Mouse (Mus musculus) lung, embryonic 16.5 days (tissue): ENCODE measurements around the gene Gan. TPM values are rescaled to one million over a fixed set of nuclear protein-coding genes. Genes with fewer than 3 reads are reported as not detected.

Experiments
- ATAC-seq: fragments of 200-750 bp; cut with Nextera tagmentation; 2 replicates; pipeline ENCODE4 v1.8.0; 2017; ENCODE audit warnings: low read depth, mild to moderate bottlenecking, moderate library complexity
- H3K27ac ChIP-seq: fragments of 300-500 bp; sonication (generic); 2 replicates; pipeline ENCODE4 v1.5.1; 2014; ENCODE audit warnings: mild to moderate bottlenecking, control low read depth, low read length
- H3K27me3 ChIP-seq: fragments of 300-500 bp; sonication (generic); 2 replicates; pipeline ENCODE4 v1.6.1; 2014; ENCODE audit warnings: low read depth, low read length, mixed read lengths; ENCODE audit not compliant: control insufficient read depth, insufficient read depth
- H3K36me3 ChIP-seq: fragments of 300-500 bp; sonication (generic); 2 replicates; pipeline ENCODE4 v1.6.1; 2014; ENCODE audit warnings: low read length; ENCODE audit not compliant: control insufficient read depth, insufficient read depth
- H3K4me1 ChIP-seq: fragments of 300-500 bp; sonication (generic); replicated peaks from 2 replicates; pipeline ENCODE4 v1.6.1; 2014; ENCODE audit warnings: low read length, mixed read lengths; ENCODE audit not compliant: control insufficient read depth, insufficient read depth
- H3K4me2 ChIP-seq: fragments of 300-500 bp; sonication (generic); 2 replicates; pipeline ENCODE4 v1.6.1; 2014; ENCODE audit warnings: low read depth, low read length, control low read depth
- H3K4me3 ChIP-seq: fragments of 300-500 bp; sonication (generic); 2 replicates; pipeline ENCODE4 v1.5.1; 2014; ENCODE audit warnings: mild to moderate bottlenecking, low read length, control low read depth
- H3K9ac ChIP-seq: fragments of 300-500 bp; sonication (generic); 2 replicates; pipeline ENCODE4 v1.6.1; 2014; ENCODE audit warnings: low read length, control low read depth
- H3K9me3 ChIP-seq: fragments of 300-500 bp; sonication (generic); 2 replicates; pipeline ENCODE4 v1.6.1; 2016; ENCODE audit warnings: low read length; ENCODE audit not compliant: control insufficient read depth
- WGBS: fragments of 180-500 bp; shearing (Covaris S2); extraction: QIAGEN DNeasy Blood & Tissue Kit; methylation state at CpG from one replicate; pipeline ENCODE4 v1.1.7; 2014; 5-methylcytosine and 5-hydroxymethylcytosine counted together
- polyA plus RNA-seq: library from polyadenylated mRNA; unstranded; fragments of >200 nt; fragmentation: Nextera tagmentation; extraction: Ambion mirVana; gene quantifications from 2 replicates; pipeline ENCODE4 v1.2.1, GENCODE M21; 2015

Gene Gan
- polyA plus RNA-seq, 1 experiment from 2014 or later, result 1.8 TPM

- peak overlapping the region; percentile 71 for H3K27ac ChIP-seq
- H3K4me2 ChIP-seq, result no peak overlapping the region; the same call in 1 of the 2 replicates
- H3K27me3 ChIP-seq, result no peaks in the 10 kb centered on the region
- H3K9me3 ChIP-seq, result no peaks in the 10 kb centered on the region
- no peak overlapping the region for H3K9ac ChIP-seq
- peaks cover 17% of the 10 kb centered on the region for H3K4me1 ChIP-seq
- H3K36me3 ChIP-seq, result no peaks in the 10 kb centered on the region
- WGBS, result 54% methylated on average over 8 of the region's 8 CpGs
- ATAC-seq, result peak; percentile 89
- no peak overlapping the region for H3K4me3 ChIP-seq
Observed at GRCm38 (mm10) chr8:117167243-117167883, 9.4 kb downstream of the Gan start.

- no peaks in the 10 kb centered on the region for H3K36me3 ChIP-seq
- H3K27me3 ChIP-seq, result no peaks in the 10 kb centered on the region
- H3K9me3 ChIP-seq, result no peaks in the 10 kb centered on the region
- H3K4me2 ChIP-seq, result no peak overlapping the region
- no peak for ATAC-seq
- H3K4me3 ChIP-seq, result no peak overlapping the region
- H3K27ac ChIP-seq, result peak overlapping the region; percentile 71
- H3K4me1 ChIP-seq, result peaks cover 23% of the 10 kb centered on the region
- WGBS, result 76% methylated on average over 9 of the region's 9 CpGs
- H3K9ac ChIP-seq, result no peak overlapping the region
Observed at GRCm38 (mm10) chr8:117168378-117168777, 10.4 kb downstream of the Gan start.

- H3K27ac ChIP-seq, result no peak overlapping the region
- H3K4me3 ChIP-seq, result no peak overlapping the region
- no peaks in the 10 kb centered on the region for H3K27me3 ChIP-seq
- ATAC-seq, result no peak
- no peak overlapping the region for H3K9ac ChIP-seq
- H3K9me3 ChIP-seq, result no peaks in the 10 kb centered on the region
- no peak overlapping the region for H3K4me2 ChIP-seq
- H3K4me1 ChIP-seq, result peaks cover 18% of the 10 kb centered on the region
- 81% methylated on average over 3 of the region's 3 CpGs for WGBS
- no peaks in the 10 kb centered on the region for H3K36me3 ChIP-seq
Observed at GRCm38 (mm10) chr8:117171826-117172225, 13.9 kb downstream of the Gan start.

GRCm38 (mm10) chr8:117172904-117173303, 15.0 kb downstream of the Gan start:
- peak; percentile 74 for ATAC-seq
- no peaks in the 10 kb centered on the region for H3K9me3 ChIP-seq
- H3K27me3 ChIP-seq, result no peaks in the 10 kb centered on the region
- peaks cover 18% of the 10 kb centered on the region for H3K4me1 ChIP-seq
- H3K4me2 ChIP-seq, result no peak overlapping the region
- H3K4me3 ChIP-seq, result no peak overlapping the region
- WGBS, result 9% methylated on average over 7 of the region's 7 CpGs
- no peaks in the 10 kb centered on the region for H3K36me3 ChIP-seq
- 0 out of 2 replicates have a peak overlapping the region, but pooled peaks have one; percentile 14 for H3K27ac ChIP-seq
- no peak overlapping the region for H3K9ac ChIP-seq

DNA sequence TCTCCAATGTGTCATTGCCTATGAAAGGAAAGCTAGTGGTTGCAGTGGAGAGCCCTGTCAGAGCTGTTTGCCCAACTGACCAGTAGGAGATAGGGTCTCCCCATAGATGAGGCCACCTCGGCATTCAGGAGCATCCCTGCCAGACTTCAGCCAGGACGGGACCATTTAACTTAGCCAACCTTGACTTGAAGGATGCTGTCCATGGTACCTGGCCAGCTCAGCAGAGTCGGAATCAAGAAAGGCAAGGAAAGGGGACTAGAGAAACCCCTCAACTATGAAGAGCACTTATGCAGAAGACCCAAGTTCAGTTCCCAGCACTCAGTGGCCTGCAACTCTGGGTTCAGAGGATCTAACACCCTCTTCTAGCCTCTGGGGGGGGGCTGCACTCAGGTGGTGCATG, 15.8 kb downstream of the Gan start:
- peaks cover 10% of the 10 kb centered on the region for H3K4me1 ChIP-seq
- no peaks in the 10 kb centered on the region for H3K9me3 ChIP-seq
- H3K4me3 ChIP-seq, result no peak overlapping the region
- WGBS, result 71% methylated on average over 3 of the region's 3 CpGs
- H3K9ac ChIP-seq, result no peak overlapping the region
- H3K36me3 ChIP-seq, result no peaks in the 10 kb centered on the region
- H3K27ac ChIP-seq, result no peak overlapping the region
- ATAC-seq, result no peak
- H3K4me2 ChIP-seq, result no peak overlapping the region
- no peaks in the 10 kb centered on the region for H3K27me3 ChIP-seq

- no peak overlapping the region for H3K27ac ChIP-seq
- H3K9ac ChIP-seq, result no peak overlapping the region
- ATAC-seq, result no peak
- H3K9me3 ChIP-seq, result no peaks in the 10 kb centered on the region
- WGBS, result 86% methylated on average over 5 of the region's 5 CpGs
- no peaks in the 10 kb centered on the region for H3K36me3 ChIP-seq
- no peaks in the 10 kb centered on the region for H3K27me3 ChIP-seq
- no peak overlapping the region for H3K4me2 ChIP-seq
- H3K4me3 ChIP-seq, result no peak overlapping the region
- H3K4me1 ChIP-seq, result peaks cover 10% of the 10 kb centered on the region
Observed at GRCm38 (mm10) chr8:117174536-117174935, 16.6 kb downstream of the Gan start.

GRCm38 (mm10) chr8:117176308-117176707, 18.4 kb downstream of the Gan start:
- no peaks in the 10 kb centered on the region for H3K27me3 ChIP-seq
- 57% methylated on average over 5 of the region's 5 CpGs for WGBS
- no peak overlapping the region for H3K4me3 ChIP-seq
- H3K27ac ChIP-seq, result no peak overlapping the region
- H3K4me1 ChIP-seq, result peaks cover 10% of the 10 kb centered on the region
- no peaks in the 10 kb centered on the region for H3K9me3 ChIP-seq
- peak; percentile 61 for ATAC-seq
- H3K36me3 ChIP-seq, result no peaks in the 10 kb centered on the region
- no peak overlapping the region for H3K9ac ChIP-seq
- no peak overlapping the region for H3K4me2 ChIP-seq

GRCm38 (mm10) chr8:117177236-117177635, 19.3 kb downstream of the Gan start:
- Histone ChIP-seq H3K4me3 (no peak overlapping the region), H3K27ac (no peak overlapping the region), H3K9me3 (no peaks in the 10 kb centered on the region), H3K4me1 (peaks cover 10% of the 10 kb centered on the region), H3K36me3 (no peaks in the 10 kb centered on the region), H3K27me3 (no peaks in the 10 kb centered on the region), H3K9ac (no peak overlapping the region), H3K4me2 (no peak overlapping the region)
- ATAC-seq, result no peak
- WGBS, result 63% methylated on average over 7 of the region's 7 CpGs

- 79% methylated on average over 2 of the region's 2 CpGs for WGBS
- no peak overlapping the region for H3K4me3 ChIP-seq
- H3K9ac ChIP-seq, result no peak overlapping the region
- H3K4me1 ChIP-seq, result peaks cover 6% of the 10 kb centered on the region; the same call in 1 of the 2 replicates
- H3K4me2 ChIP-seq, result no peak overlapping the region
- no peak for ATAC-seq
- H3K9me3 ChIP-seq, result no peaks in the 10 kb centered on the region
- H3K27me3 ChIP-seq, result no peaks in the 10 kb centered on the region
- H3K36me3 ChIP-seq, result no peaks in the 10 kb centered on the region
- H3K27ac ChIP-seq, result no peak overlapping the region
Observed at GRCm38 (mm10) chr8:117178039-117178438, 20.1 kb downstream of the Gan start.
